Mouse (Mus musculus) MEL (cell line): ENCODE measurements at regions not wholly inside any gene's neighbourhood (a gene's known extent, or its start where the extent isn't known, plus 50 kb on each side); places are given as distances from the start of the nearest gene placed in this dataset.
A peak's percentile ranks its signal among the peaks of the same experiment; 100 is the strongest.

Experiments used
- DNase-seq: peaks from one replicate; pipeline ENCODE4 v3.0.0; 2011; ENCODE audit warnings: low read depth, low spot score
- H3K27ac ChIP-seq: 2 replicates; pipeline ENCODE4 v1.5.1; 2012; ENCODE audit warnings: low read depth, mild to moderate bottlenecking, control low read depth, low read length, moderate library complexity; ENCODE audit not compliant: control insufficient read depth
- H3K27me3 ChIP-seq, 2 experiments: fragments of 150-350 bp in 1 of 2; sonication (generic) in 1 of 2; 2 replicates each; pipeline ENCODE4 v1.6.1; 2012; ENCODE audit warnings: low read length in 2 of 2, mild to moderate bottlenecking in 2 of 2, improper control_type of control experiment in 1 of 2, moderate library complexity in 1 of 2; ENCODE audit not compliant: insufficient read depth in 2 of 2, control insufficient read depth in 1 of 2
- H3K36me3 ChIP-seq, 2 experiments: 2 replicates each; pipeline ENCODE4 v1.6.1; 2012 to 2014; ENCODE audit warnings: low read length in 2 of 2, improper control_type of control experiment in 1 of 2, inconsistent platforms in 1 of 2, mild to moderate bottlenecking in 1 of 2; ENCODE audit not compliant: insufficient read depth in 2 of 2, control insufficient read depth in 1 of 2
- H3K4me1 ChIP-seq, 2 experiments: fragments of 150-350 bp in 1 of 2; sonication (generic) in 1 of 2; 2 replicates each; pipeline ENCODE4 v1.6.1; 2012; ENCODE audit warnings: low read length in 2 of 2, improper control_type of control experiment in 1 of 2, mild to moderate bottlenecking in 1 of 2; ENCODE audit not compliant: insufficient read depth in 2 of 2, control insufficient read depth in 1 of 2
- H3K4me3 ChIP-seq, 2 experiments: fragments of 150-350 bp in 1 of 2; sonication (generic) in 1 of 2; 2 replicates each; pipeline ENCODE4 v1.5.1; 2012; ENCODE audit warnings: low read depth in 2 of 2, low read length in 2 of 2, mild to moderate bottlenecking in 2 of 2, moderate library complexity in 2 of 2, control low read depth in 1 of 2, improper control_type of control experiment in 1 of 2; ENCODE audit not compliant: control insufficient read depth in 1 of 2, insufficient read depth in 1 of 2
- H3K79me2 ChIP-seq: 2 replicates; pipeline ENCODE4 v1.6.1; 2012; ENCODE audit warnings: mild to moderate bottlenecking, low read length, moderate library complexity; ENCODE audit not compliant: control insufficient read depth, poor library complexity, insufficient read depth
- H3K9ac ChIP-seq: 2 replicates; pipeline ENCODE4 v1.6.1; 2012; ENCODE audit warnings: low read depth, mild to moderate bottlenecking, control low read depth, low read length, moderate library complexity; ENCODE audit not compliant: control insufficient read depth, poor library complexity, severe bottlenecking
- H3K9me3 ChIP-seq: fragments of 150-350 bp; sonication (generic); replicated peaks from 2 replicates; pipeline ENCODE4 v1.6.1; 2012; ENCODE audit warnings: mild to moderate bottlenecking, low read length, improper control_type of control experiment, moderate library complexity; ENCODE audit not compliant: insufficient read depth
- BHLHE40 ChIP-seq: IDR thresholded peaks from 2 replicates; pipeline ENCODE4 v1.6.1; 2012; ENCODE audit warnings: low read depth, mild to moderate bottlenecking, inconsistent platforms, low read length, improper control_type of control experiment, borderline replicate concordance
- CHD2 ChIP-seq: IDR thresholded peaks from 2 replicates; pipeline ENCODE4 v1.6.1; 2011; ENCODE audit warnings: low read length, improper control_type of control experiment
- CTCF ChIP-seq, 3 experiments: IDR thresholded peaks in 2 of 3; conservative IDR thresholded peaks in 1 of 3; 2 replicates each; pipeline ENCODE4 v1.5.1; 2011 to 2012; ENCODE audit warnings: low read length in 3 of 3, low read depth in 2 of 3, mild to moderate bottlenecking in 2 of 3, improper control_type of control experiment in 1 of 3, inconsistent platforms in 1 of 3, mixed read lengths in 1 of 3, moderate library complexity in 1 of 3; ENCODE audit not compliant: control insufficient read depth in 1 of 3, insufficient read depth in 1 of 3, poor library complexity in 1 of 3, severe bottlenecking in 1 of 3
- ELF1 ChIP-seq: IDR thresholded peaks from 2 replicates; pipeline ENCODE4 v1.6.1; 2014; ENCODE audit warnings: low read depth, mild to moderate bottlenecking, inconsistent platforms, low read length, improper control_type of control experiment, moderate library complexity
- GATA1 ChIP-seq: IDR thresholded peaks from 2 replicates; pipeline ENCODE4 v1.6.1; 2011; ENCODE audit warnings: low read depth, low read length, improper control_type of control experiment
- JUND ChIP-seq: IDR thresholded peaks from 2 replicates; pipeline ENCODE4 v1.6.1; 2011; ENCODE audit warnings: low read depth, mild to moderate bottlenecking, improper control_type of control experiment, low read length
- MAFK ChIP-seq: IDR thresholded peaks from 2 replicates; pipeline ENCODE4 v1.6.1; 2011; ENCODE audit warnings: low read depth, mild to moderate bottlenecking, low read length, improper control_type of control experiment, borderline replicate concordance
- MAX ChIP-seq: IDR thresholded peaks from 2 replicates; pipeline ENCODE4 v1.6.1; 2011; ENCODE audit warnings: low read length, improper control_type of control experiment
- MEF2A ChIP-seq: IDR thresholded peaks from 2 replicates; pipeline ENCODE4 v1.6.1; 2014; ENCODE audit warnings: low read depth, mild to moderate bottlenecking, inconsistent platforms, low read length, improper control_type of control experiment; ENCODE audit not compliant: poor library complexity, insufficient replicate concordance, severe bottlenecking; ENCODE audit errors: extremely low read depth
- MXI1 ChIP-seq: IDR thresholded peaks from 2 replicates; pipeline ENCODE4 v1.6.1; 2011; ENCODE audit warnings: mild to moderate bottlenecking, low read depth, low read length, improper control_type of control experiment
- NRF1 ChIP-seq: IDR thresholded peaks from 2 replicates; pipeline ENCODE4 v1.6.1; 2014; ENCODE audit warnings: low read depth, mild to moderate bottlenecking, inconsistent platforms, low read length, improper control_type of control experiment, moderate library complexity; ENCODE audit not compliant: poor library complexity, insufficient read depth, severe bottlenecking
- POLR2AphosphoS2 ChIP-seq: IDR thresholded peaks from 2 replicates; pipeline ENCODE4 v1.6.1; 2011; ENCODE audit warnings: low read length, improper control_type of control experiment
- RAD21 ChIP-seq: IDR thresholded peaks from 2 replicates; pipeline ENCODE4 v1.6.1; 2011; ENCODE audit warnings: mild to moderate bottlenecking, low read depth, low read length, improper control_type of control experiment
- RCOR1 ChIP-seq: IDR thresholded peaks from 2 replicates; pipeline ENCODE4 v1.6.1; 2012; ENCODE audit warnings: low read depth, mild to moderate bottlenecking, inconsistent platforms, low read length, improper control_type of control experiment
- SIN3A ChIP-seq: IDR thresholded peaks from 2 replicates; pipeline ENCODE4 v1.6.1; 2012; ENCODE audit warnings: low read length, improper control_type of control experiment, inconsistent platforms
- SMC3 ChIP-seq: IDR thresholded peaks from 2 replicates; pipeline ENCODE4 v1.6.1; 2011; ENCODE audit warnings: low read depth, low read length, improper control_type of control experiment
- TCF12 ChIP-seq: IDR thresholded peaks from 2 replicates; pipeline ENCODE4 v1.6.1; 2014; ENCODE audit warnings: low read depth, mild to moderate bottlenecking, inconsistent platforms, low read length, improper control_type of control experiment, moderate library complexity
- USF1 ChIP-seq: IDR thresholded peaks from 2 replicates; pipeline ENCODE4 v1.6.1; 2014; ENCODE audit warnings: low read depth, mild to moderate bottlenecking, inconsistent platforms, low read length, improper control_type of control experiment, moderate library complexity
- ZC3H11A ChIP-seq: IDR thresholded peaks from 2 replicates; pipeline ENCODE4 v1.6.1; 2012; ENCODE audit warnings: low read depth, mild to moderate bottlenecking, inconsistent platforms, low read length, improper control_type of control experiment
- ZKSCAN1 ChIP-seq: IDR thresholded peaks from 2 replicates; pipeline ENCODE4 v1.6.1; 2012; ENCODE audit warnings: low read depth, mild to moderate bottlenecking, inconsistent platforms, low read length, improper control_type of control experiment, moderate library complexity
- ZMIZ1 ChIP-seq: IDR thresholded peaks from 2 replicates; pipeline ENCODE4 v1.6.1; 2012; ENCODE audit warnings: low read depth, mild to moderate bottlenecking, inconsistent platforms, low read length, improper control_type of control experiment, moderate library complexity
- ZNF384 ChIP-seq: IDR thresholded peaks from 2 replicates; pipeline ENCODE4 v1.6.1; 2012; ENCODE audit warnings: low read depth, mild to moderate bottlenecking, inconsistent platforms, low read length, improper control_type of control experiment

DNA sequence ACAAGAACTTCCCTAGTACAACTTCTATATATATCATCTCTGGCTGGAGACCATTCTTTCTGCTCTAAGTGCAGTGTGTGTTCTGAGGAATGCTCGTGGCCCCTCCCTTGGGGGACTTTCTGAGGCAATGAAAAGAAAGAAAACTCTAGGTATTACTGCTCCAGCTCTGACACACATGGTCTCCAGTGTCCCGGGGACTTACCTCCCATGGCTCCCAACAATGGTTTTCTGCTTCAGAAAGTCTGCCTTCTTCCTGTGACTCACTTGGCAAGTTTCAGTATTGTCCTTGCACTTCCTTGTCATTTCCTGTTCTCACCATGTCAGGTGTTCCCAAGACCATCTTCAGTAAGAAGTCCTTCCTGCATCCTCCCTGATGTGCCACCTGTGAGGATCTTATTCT lies 65.7 kb upstream of the Il6 start:
- Histone ChIP-seq H3K9ac (no peak overlapping the region), H3K27me3 (no peaks in the 10 kb centered on the region; a peak in 1 of 4 replicates), H3K4me3 (no peak overlapping the region), H3K9me3 (no peaks in the 10 kb centered on the region), H3K36me3 (peaks cover 0 to 23% of the 10 kb centered on the region in 2 experiments; a peak in 2 of 4 replicates), H3K79me2 (no peaks in the 10 kb centered on the region), H3K27ac (no peak overlapping the region), H3K4me1 (peaks cover 13 to 15% of the 10 kb centered on the region in 2 experiments)
- TF ChIP-seq CHD2 = no peak
- TF ChIP-seq SMC3 = no peak
- no peak for TF ChIP-seq MXI1
- TF ChIP-seq ZC3H11A = no peak
- no peak for TF ChIP-seq JUND
- TF ChIP-seq MAX = no peak
- DNase-seq = no peak

DNA sequence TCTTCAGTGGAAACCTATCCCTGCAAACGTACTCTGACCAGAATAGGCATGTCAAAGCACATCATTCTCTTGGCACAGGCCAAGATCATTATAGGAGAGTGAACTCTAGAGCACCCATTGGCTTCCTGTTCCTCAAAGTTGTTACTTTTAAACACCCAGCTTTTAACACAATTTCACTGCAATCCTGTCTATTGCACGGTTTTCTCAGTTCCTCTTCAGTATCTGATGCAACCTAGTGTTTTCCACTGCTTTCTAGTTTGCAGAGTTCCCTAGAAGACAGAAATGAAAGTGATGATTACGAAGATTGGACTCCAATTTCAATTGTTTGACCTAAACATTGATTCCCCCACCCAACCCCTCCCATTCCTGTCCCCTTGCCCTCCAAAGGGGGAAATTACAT lies 64.8 kb upstream of the Il6 start:
- Histone ChIP-seq H3K79me2 (no peaks in the 10 kb centered on the region), H3K27me3 (peaks cover 0 to 1% of the 10 kb centered on the region in 2 experiments; a peak in 2 of 4 replicates), H3K9me3 (no peaks in the 10 kb centered on the region), H3K27ac (no peak overlapping the region; the same call in 1 of the 2 replicates), H3K4me1 (peaks cover 13 to 15% of the 10 kb centered on the region in 2 experiments), H3K4me3 (peak overlapping the region in 1 of 2 experiments; percentile 16; a peak in 1 of 4 replicates), H3K36me3 (peaks cover 0 to 25% of the 10 kb centered on the region in 2 experiments; a peak in 2 of 4 replicates), H3K9ac (no peak overlapping the region)
- TF ChIP-seq CHD2 (no peak), RAD21 (no peak)
- peak; percentile 61 for DNase-seq

DNA sequence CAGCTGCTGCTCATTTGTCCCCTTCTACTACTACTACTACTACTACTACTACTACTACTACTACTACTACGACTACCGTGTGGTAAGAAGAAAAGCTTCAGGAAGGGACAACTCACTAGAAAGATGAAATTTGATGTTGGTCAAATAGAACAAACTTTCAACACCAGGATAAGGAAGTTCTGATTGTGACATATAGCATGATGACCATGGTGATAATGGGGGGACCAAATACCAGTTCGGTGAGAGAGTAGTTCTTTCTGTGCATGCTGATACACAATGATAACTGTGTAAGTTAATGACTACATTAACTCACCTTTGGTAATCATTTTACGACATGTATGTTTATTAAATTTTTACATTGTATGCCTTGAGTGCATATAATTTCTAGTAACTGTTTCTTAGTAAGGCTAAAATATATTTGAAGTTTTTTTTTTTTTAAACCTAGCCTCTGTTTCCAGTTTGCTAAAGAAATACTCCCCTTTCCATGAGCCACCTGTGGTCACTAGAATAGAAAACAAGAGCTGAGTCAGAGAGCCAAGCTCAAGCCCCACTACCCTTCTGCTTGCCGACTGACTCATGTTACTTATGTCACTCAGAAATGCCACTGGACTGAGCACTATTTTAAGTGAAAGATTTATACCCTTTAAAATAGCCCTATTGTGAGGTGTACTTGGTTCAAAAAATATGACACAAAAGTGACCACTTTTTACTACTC lies 62.3 kb upstream of the Il6 start:
- no peak for DNase-seq

More for the DNA sequence above, 62.3 kb upstream of the Il6 start:
- H3K27ac ChIP-seq = no peak overlapping the region
- no peak for TF ChIP-seq MAX
- no peak for TF ChIP-seq BHLHE40
- no peak for TF ChIP-seq ZMIZ1
- no peak for TF ChIP-seq RCOR1
- TF ChIP-seq NRF1 = no peak
- TF ChIP-seq ZKSCAN1 = no peak
- TF ChIP-seq MEF2A = no peak
- no peak for TF ChIP-seq MXI1
- TF ChIP-seq ZNF384 = no peak
- no peak for TF ChIP-seq TCF12
- no peak for TF ChIP-seq MAFK
- no peak for TF ChIP-seq GATA1
- no peak for TF ChIP-seq SIN3A
- no peak for TF ChIP-seq ELF1
- TF ChIP-seq CTCF (IDR thresholded peaks at IDR 0.05 in 2 of 3, conservative IDR thresholded peaks at IDR 0.05 in 1 of 3; ENCODE audit: control insufficient read depth in 1 of 3, insufficient read depth in 1 of 3, low read depth in 2 of 3, low read length in 3 of 3, poor library complexity in 1 of 3, severe bottlenecking in 1 of 3) = no peak
- TF ChIP-seq USF1 = no peak
- no peak for TF ChIP-seq POLR2AphosphoS2
- no peaks in the 10 kb centered on the region for H3K79me2 ChIP-seq
- H3K9me3 ChIP-seq = no peaks in the 10 kb centered on the region
- H3K36me3 ChIP-seq = peaks cover 0 to 25% of the 10 kb centered on the region in 2 experiments; a peak in 2 of 4 replicates
- peaks cover 0 to 1% of the 10 kb centered on the region in 2 experiments; a peak in 1 of 4 replicates for H3K27me3 ChIP-seq
- H3K4me3 ChIP-seq = no peak overlapping the region
- no peak overlapping the region for H3K9ac ChIP-seq
- H3K4me1 ChIP-seq = peaks cover 13 to 15% of the 10 kb centered on the region in 2 experiments
